Mouse (Mus musculus) myocyte (in vitro differentiated cells): ENCODE data around the gene Shld1.

ENCODE experiments used
- CEBPB ChIP-seq: IDR thresholded peaks from 2 replicates; pipeline ENCODE4 v1.6.1; 2011; ENCODE audit warnings: mild to moderate bottlenecking, moderate library complexity; ENCODE audit not compliant: poor library complexity, insufficient read depth, severe bottlenecking
- E2F4 ChIP-seq: IDR thresholded peaks from one replicate; pipeline ENCODE4 v1.6.1; 2011; ENCODE audit warnings: mild to moderate bottlenecking, control low read depth, moderate library complexity; ENCODE audit not compliant: insufficient read depth
- MAX ChIP-seq: IDR thresholded peaks from one replicate; pipeline ENCODE4 v1.6.1; 2011; ENCODE audit warnings: low read depth, mild to moderate bottlenecking, control low read depth
- MYOG ChIP-seq, 3 experiments: IDR thresholded peaks; one replicate each; pipeline ENCODE4 v1.6.1; 2011; ENCODE audit warnings: control low read depth in 2 of 3, low read depth in 2 of 3, mild to moderate bottlenecking in 2 of 3; ENCODE audit not compliant: insufficient read length in 2 of 3, control insufficient read depth in 1 of 3, insufficient read depth in 1 of 3
- POLR2A ChIP-seq: IDR thresholded peaks from one replicate; pipeline ENCODE4 v1.6.1; 2011; ENCODE audit warnings: low read depth, mild to moderate bottlenecking, control low read depth, moderate library complexity; ENCODE audit not compliant: insufficient read length
- TCF12 ChIP-seq: IDR thresholded peaks from one replicate; pipeline ENCODE4 v1.6.1; 2011; ENCODE audit warnings: mild to moderate bottlenecking, control low read depth; ENCODE audit not compliant: poor library complexity, insufficient read depth, severe bottlenecking
- TCF3 ChIP-seq: IDR thresholded peaks from one replicate; pipeline ENCODE4 v1.6.1; 2011; ENCODE audit warnings: low read depth, control low read depth; ENCODE audit not compliant: insufficient read length
- USF1 ChIP-seq: IDR thresholded peaks from one replicate; pipeline ENCODE4 v1.6.1; 2011; ENCODE audit warnings: low read depth, mild to moderate bottlenecking, control low read depth, moderate library complexity

- TF ChIP-seq POLR2A (no peak), TCF3 (no peak), E2F4 (no peak), MAX (no peak), MYOG (IDR thresholded peaks at IDR 0.05; ENCODE audit: control insufficient read depth in 1 of 3, insufficient read depth in 1 of 3, insufficient read length in 2 of 3, low read depth in 2 of 3) (no peak), CEBPB (no peak), USF1 (no peak), TCF12 (no peak)
These were observed 65.7 kb downstream of the Shld1 start for GRCm38 (mm10) chr2:132752398-132752797.
